Mouse (Mus musculus): ENCODE data around the gene Matk. TPM values are rescaled to one million over a fixed set of nuclear protein-coding genes. Genes with fewer than 3 reads are reported as not detected.

Gene Matk
- polyA plus RNA-seq, 1 experiment = 0.67 TPM

DNA sequence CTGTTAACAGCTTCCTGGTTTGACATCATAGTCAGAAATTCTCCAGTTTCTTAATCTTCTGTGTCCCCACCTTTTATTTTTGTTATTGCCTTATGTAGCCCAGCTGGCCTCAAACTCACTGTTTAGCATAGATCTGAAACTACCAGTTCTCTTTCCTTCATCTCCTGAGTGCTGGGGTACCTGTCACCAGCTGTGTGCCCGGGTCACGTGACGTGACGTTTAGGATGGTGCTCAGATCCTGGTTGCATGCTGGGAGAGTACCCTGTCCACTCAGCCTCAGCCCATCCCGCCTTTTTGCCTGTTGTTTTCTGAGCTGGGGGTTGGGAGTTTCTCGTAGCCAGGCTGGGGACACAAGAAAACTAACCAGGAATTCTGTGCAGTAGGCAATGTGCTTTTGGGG lies 44.5 kb downstream of the Matk start:
- Histone ChIP-seq H3K27me3 (ENCODE audit: control insufficient read depth, insufficient read depth, insufficient read length) (no peaks in the 10 kb centered on the region), H3K36me3 (ENCODE audit: control insufficient read depth, insufficient read depth) (no peaks in the 10 kb centered on the region), H3ac (ENCODE audit: control insufficient read depth, insufficient read length) (no peak overlapping the region), H3K4me3 (no peak overlapping the region), H3K4me2 (ENCODE audit: low read depth) (no peak overlapping the region), H3K79me2 (ENCODE audit: control insufficient read depth, insufficient read depth) (peaks cover 54% of the 10 kb centered on the region)
- TF ChIP-seq POLR2A (IDR thresholded peaks at IDR 0.05; ENCODE audit: insufficient read length, low read depth) = no peak
- no peak for TF ChIP-seq SRF (IDR thresholded peaks at IDR 0.05; ENCODE audit: control insufficient read depth, insufficient read length, low read depth)
- no peak for TF ChIP-seq TCF3 (IDR thresholded peaks at IDR 0.05; ENCODE audit: insufficient read length, low read depth)
- no peak for TF ChIP-seq E2F4 (IDR thresholded peaks at IDR 0.05; ENCODE audit: insufficient read depth)
- TF ChIP-seq CEBPB (IDR thresholded peaks at IDR 0.05; ENCODE audit: insufficient read depth, poor library complexity, severe bottlenecking) = no peak
- TF ChIP-seq POLR2AphosphoS2 (IDR thresholded peaks at IDR 0.05; ENCODE audit: insufficient read length, low read depth) = no peak
- TF ChIP-seq MYOD1 (IDR thresholded peaks at IDR 0.05; ENCODE audit: control insufficient read depth in 1 of 3, insufficient read length in 2 of 3, low read depth in 2 of 3) = no peak
- TF ChIP-seq USF1 (IDR thresholded peaks at IDR 0.05; ENCODE audit: low read depth) = no peak
- no peak for TF ChIP-seq MYOG (IDR thresholded peaks at IDR 0.05; ENCODE audit: control insufficient read depth in 1 of 3, insufficient read depth in 1 of 3, insufficient read length in 2 of 3, low read depth in 2 of 3)
- no peak for TF ChIP-seq REST (IDR thresholded peaks at IDR 0.05; ENCODE audit: insufficient read depth, insufficient read length)
- no peak for TF ChIP-seq MAX (IDR thresholded peaks at IDR 0.05; ENCODE audit: low read depth)
- no peak for TF ChIP-seq TCF12 (IDR thresholded peaks at IDR 0.05; ENCODE audit: insufficient read depth, poor library complexity, severe bottlenecking)

- H3K4me2 ChIP-seq (ENCODE audit: low read depth) = no peak overlapping the region
- peaks cover 54% of the 10 kb centered on the region for H3K79me2 ChIP-seq (ENCODE audit: control insufficient read depth, insufficient read depth)
- TF ChIP-seq REST (IDR thresholded peaks at IDR 0.05; ENCODE audit: insufficient read depth, insufficient read length) (no peak), USF1 (IDR thresholded peaks at IDR 0.05; ENCODE audit: low read depth) (no peak), E2F4 (IDR thresholded peaks at IDR 0.05; ENCODE audit: insufficient read depth) (no peak)
- no peak overlapping the region for H3K4me3 ChIP-seq
- H3K27me3 ChIP-seq (ENCODE audit: control insufficient read depth, insufficient read depth, insufficient read length) = no peaks in the 10 kb centered on the region
- no peaks in the 10 kb centered on the region for H3K36me3 ChIP-seq (ENCODE audit: control insufficient read depth, insufficient read depth)
- no peak overlapping the region for H3ac ChIP-seq (ENCODE audit: control insufficient read depth, insufficient read length)
These were observed 45.1 kb downstream of the Matk start for GRCm38 (mm10) chr10:81297845-81298244.

DNA sequence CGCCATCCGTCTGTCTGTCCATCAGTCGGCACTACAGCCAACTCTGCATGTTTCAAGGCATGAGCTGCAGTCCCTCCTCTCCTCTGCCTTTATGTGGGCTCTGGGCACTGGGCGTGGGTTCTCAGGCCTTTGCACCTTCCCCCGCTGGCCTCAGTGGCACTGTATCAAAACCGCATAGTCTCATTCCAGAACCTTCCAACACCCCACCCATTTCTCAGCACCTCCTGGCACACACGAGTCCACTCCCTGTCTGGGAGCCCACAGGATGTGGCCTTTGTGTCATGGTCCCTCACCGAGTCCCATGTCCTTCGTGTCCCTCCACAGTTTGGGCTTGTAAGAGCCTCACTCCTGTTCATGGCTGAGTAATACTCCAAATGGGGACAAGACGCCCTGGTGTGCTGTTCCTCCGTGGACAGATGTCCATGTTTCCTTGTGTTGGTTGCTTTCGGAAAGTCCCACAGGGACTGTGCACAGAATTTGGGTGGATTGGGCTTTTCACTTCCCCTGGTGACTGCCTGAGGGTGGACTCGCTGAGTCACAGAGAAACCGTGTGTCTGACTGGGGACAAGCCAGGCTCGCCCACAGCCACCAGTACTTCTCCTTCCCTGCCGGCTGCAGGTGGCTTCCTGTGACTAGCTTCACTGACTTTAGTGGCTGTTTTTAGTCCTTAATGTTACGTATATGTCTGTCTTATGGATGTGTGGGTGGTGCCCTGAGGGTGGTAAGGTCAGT lies 45.8 kb downstream of the Matk start:
- no peaks in the 10 kb centered on the region for H3K27me3 ChIP-seq (ENCODE audit: control insufficient read depth, insufficient read depth, insufficient read length)
- no peak overlapping the region for H3K4me2 ChIP-seq (ENCODE audit: low read depth)
- TF ChIP-seq TCF3 (IDR thresholded peaks at IDR 0.05; ENCODE audit: insufficient read length, low read depth) (no peak), TCF12 (IDR thresholded peaks at IDR 0.05; ENCODE audit: insufficient read depth, poor library complexity, severe bottlenecking) (no peak), USF1 (IDR thresholded peaks at IDR 0.05; ENCODE audit: low read depth) (no peak), POLR2AphosphoS2 (IDR thresholded peaks at IDR 0.05; ENCODE audit: insufficient read length, low read depth) (no peak), MYOD1 (IDR thresholded peaks at IDR 0.05; ENCODE audit: control insufficient read depth in 1 of 3, insufficient read length in 2 of 3, low read depth in 2 of 3) (no peak), CEBPB (IDR thresholded peaks at IDR 0.05; ENCODE audit: insufficient read depth, poor library complexity, severe bottlenecking) (no peak), MAX (IDR thresholded peaks at IDR 0.05; ENCODE audit: low read depth) (no peak), REST (IDR thresholded peaks at IDR 0.05; ENCODE audit: insufficient read depth, insufficient read length) (no peak), POLR2A (IDR thresholded peaks at IDR 0.05; ENCODE audit: insufficient read length, low read depth) (no peak), SRF (IDR thresholded peaks at IDR 0.05; ENCODE audit: control insufficient read depth, insufficient read length, low read depth) (no peak), E2F4 (IDR thresholded peaks at IDR 0.05; ENCODE audit: insufficient read depth) (no peak), MYOG (IDR thresholded peaks at IDR 0.05; ENCODE audit: control insufficient read depth in 1 of 3, insufficient read depth in 1 of 3, insufficient read length in 2 of 3, low read depth in 2 of 3) (no peak)
- H3K4me3 ChIP-seq = no peak overlapping the region
- peaks cover 57% of the 10 kb centered on the region for H3K79me2 ChIP-seq (ENCODE audit: control insufficient read depth, insufficient read depth)
- H3ac ChIP-seq (ENCODE audit: control insufficient read depth, insufficient read length) = no peak overlapping the region
- H3K36me3 ChIP-seq (ENCODE audit: control insufficient read depth, insufficient read depth) = no peaks in the 10 kb centered on the region

DNA sequence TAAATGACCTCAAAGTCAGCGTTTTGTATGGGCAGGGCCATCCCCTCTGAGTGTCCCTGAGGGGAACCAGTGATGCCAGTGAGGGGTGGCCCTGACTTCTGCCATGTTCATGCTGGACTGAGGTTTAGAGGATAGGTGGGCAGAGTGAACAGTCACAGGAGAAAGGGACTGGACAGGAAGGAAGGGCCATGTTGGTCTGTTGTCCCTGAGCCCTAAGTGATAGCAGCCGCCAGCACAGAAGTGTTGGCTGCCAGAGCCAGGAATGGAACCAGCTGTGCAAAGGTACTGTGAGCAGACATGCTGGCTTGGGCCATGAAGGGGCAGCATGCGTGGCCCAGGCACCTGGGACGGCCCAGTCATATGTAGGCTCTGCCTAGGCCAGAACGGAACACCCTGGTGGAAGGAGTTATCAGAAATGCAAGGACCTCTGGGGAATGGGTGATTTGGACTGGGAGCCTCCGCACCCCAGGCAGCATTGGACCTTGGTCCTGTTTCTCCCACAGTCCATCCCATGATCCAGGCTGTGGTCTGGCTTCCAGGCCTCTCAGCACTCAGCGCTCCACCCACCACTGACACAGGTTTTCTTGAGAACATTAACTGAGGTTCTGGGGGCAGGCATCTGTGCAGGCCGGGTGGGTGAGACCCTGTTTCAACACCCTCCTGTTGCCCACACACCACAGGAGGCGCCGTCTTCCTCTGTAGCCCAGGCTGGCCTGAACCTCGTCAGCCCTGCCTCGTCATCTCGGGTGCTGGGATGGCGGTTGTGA lies 47.0 kb downstream of the Matk start:
- H3K4me3 ChIP-seq = no peak overlapping the region
- H3K79me2 ChIP-seq (ENCODE audit: control insufficient read depth, insufficient read depth) = peaks cover 45% of the 10 kb centered on the region
- TF ChIP-seq USF1 (IDR thresholded peaks at IDR 0.05; ENCODE audit: low read depth) (no peak), E2F4 (IDR thresholded peaks at IDR 0.05; ENCODE audit: insufficient read depth) (no peak), POLR2A (IDR thresholded peaks at IDR 0.05; ENCODE audit: insufficient read length, low read depth) (no peak), CEBPB (IDR thresholded peaks at IDR 0.05; ENCODE audit: insufficient read depth, poor library complexity, severe bottlenecking) (no peak), REST (IDR thresholded peaks at IDR 0.05; ENCODE audit: insufficient read depth, insufficient read length) (no peak), MAX (IDR thresholded peaks at IDR 0.05; ENCODE audit: low read depth) (no peak), POLR2AphosphoS2 (IDR thresholded peaks at IDR 0.05; ENCODE audit: insufficient read length, low read depth) (no peak), TCF12 (IDR thresholded peaks at IDR 0.05; ENCODE audit: insufficient read depth, poor library complexity, severe bottlenecking) (no peak), SRF (IDR thresholded peaks at IDR 0.05; ENCODE audit: control insufficient read depth, insufficient read length, low read depth) (no peak), MYOD1 (IDR thresholded peaks at IDR 0.05; ENCODE audit: control insufficient read depth in 1 of 3, insufficient read length in 2 of 3, low read depth in 2 of 3) (no peak)
- H3K4me2 ChIP-seq (ENCODE audit: low read depth) = no peak overlapping the region
- no peaks in the 10 kb centered on the region for H3K36me3 ChIP-seq (ENCODE audit: control insufficient read depth, insufficient read depth)
- H3ac ChIP-seq (ENCODE audit: control insufficient read depth, insufficient read length) = no peak overlapping the region
- H3K27me3 ChIP-seq (ENCODE audit: control insufficient read depth, insufficient read depth, insufficient read length) = no peaks in the 10 kb centered on the region
